Mouse (Mus musculus): ENCODE data around the gene Nipsnap3b.

The Nipsnap3b gene

GRCm38 (mm10) chr4:53011732-53012361 is at the start of gene Nipsnap3b:
Gene Nipsnap3b, plus strand, starts transcription at chr4:53011880.
- DNase-seq (ENCODE audit: low spot score in 2 of 2): peak; percentile 85 to 95

GRCm38 (mm10) chr4:52964247-52964646 is 47.4 kb upstream of the Nipsnap3b start, which contains the start of gene Olfr270:
Gene Olfr270, plus strand, starts transcription at chr4:52964547.
- no peak for DNase-seq (ENCODE audit: low spot score in 2 of 2)

GRCm38 (mm10) chr4:52985216-52985615 is 26.5 kb upstream of the Nipsnap3b start:
- DNase-seq (ENCODE audit: low spot score in 2 of 2): no peak

- DNase-seq (ENCODE audit: low spot score in 2 of 2): no peak
Observed at GRCm38 (mm10) chr4:52986266-52986665, 25.4 kb upstream of the Nipsnap3b start.

GRCm38 (mm10) chr4:52989248-52989647 is 22.4 kb upstream of the Nipsnap3b start, which contains the start of gene Nipsnap3a:
Gene Nipsnap3a, plus strand, starts transcription at chr4:52989272.
- DNase-seq (ENCODE audit: low spot score in 2 of 2): no peak

- no peak for DNase-seq (ENCODE audit: low spot score in 2 of 2)
Observed at GRCm38 (mm10) chr4:52999449-52999848, 12.2 kb upstream of the Nipsnap3b start.

GRCm38 (mm10) chr4:53000154-53000553 is 11.5 kb upstream of the Nipsnap3b start:
- no peak for DNase-seq (ENCODE audit: low spot score in 2 of 2)

- no peak for DNase-seq (ENCODE audit: low spot score in 2 of 2)
Observed at GRCm38 (mm10) chr4:53009183-53009582, 2.5 kb upstream of the Nipsnap3b start.

GRCm38 (mm10) chr4:53009871-53010270 is 1.8 kb upstream of the Nipsnap3b start:
- DNase-seq (ENCODE audit: low spot score in 2 of 2): no peak

GRCm38 (mm10) chr4:53014421-53014820 is 2.7 kb downstream of the Nipsnap3b start:
- no peak for DNase-seq (ENCODE audit: low spot score in 2 of 2)

GRCm38 (mm10) chr4:53015024-53015423 is 3.3 kb downstream of the Nipsnap3b start:
- no peak for DNase-seq (ENCODE audit: low spot score in 2 of 2)

GRCm38 (mm10) chr4:53018392-53018791 is 6.7 kb downstream of the Nipsnap3b start:
- no peak for DNase-seq (ENCODE audit: low spot score in 2 of 2)

GRCm38 (mm10) chr4:53023189-53023925 is 11.7 kb downstream of the Nipsnap3b start:
- no peak for DNase-seq (ENCODE audit: low spot score in 2 of 2)

- DNase-seq (ENCODE audit: low spot score in 2 of 2): no peak
Observed at GRCm38 (mm10) chr4:53024397-53024796, 12.7 kb downstream of the Nipsnap3b start.

- DNase-seq (ENCODE audit: low spot score in 2 of 2): no peak
Observed at GRCm38 (mm10) chr4:53027811-53028210, 16.1 kb downstream of the Nipsnap3b start.

GRCm38 (mm10) chr4:53030326-53030948 is 18.8 kb downstream of the Nipsnap3b start:
- no peak for DNase-seq (ENCODE audit: low spot score in 2 of 2)

GRCm38 (mm10) chr4:53043819-53044218 is 32.1 kb downstream of the Nipsnap3b start:
- no peak for DNase-seq (ENCODE audit: low spot score in 2 of 2)

- no peak for DNase-seq (ENCODE audit: low spot score in 2 of 2)
Observed at GRCm38 (mm10) chr4:53045807-53046206, 34.1 kb downstream of the Nipsnap3b start.

- DNase-seq (ENCODE audit: low spot score in 2 of 2): no peak
Observed at GRCm38 (mm10) chr4:53046238-53047022, 34.8 kb downstream of the Nipsnap3b start.

GRCm38 (mm10) chr4:53062301-53063008 is 50.8 kb downstream of the Nipsnap3b start:
- no peak for DNase-seq (ENCODE audit: low spot score in 2 of 2)

Measured in left cerebral cortex, adult 9 months (tissue).